Mouse (Mus musculus) skeletal muscle tissue, adult 2 months (tissue): Measurements from ENCODE around the gene Gfy.
A peak's percentile ranks its signal among the peaks of the same experiment; 100 is the strongest.

Experiments used
- DNase-seq: peaks from one replicate; pipeline ENCODE4 v3.0.0-alpha.2; 2012; ENCODE audit warnings: low read depth, low spot score

Gfy gene

DNA sequence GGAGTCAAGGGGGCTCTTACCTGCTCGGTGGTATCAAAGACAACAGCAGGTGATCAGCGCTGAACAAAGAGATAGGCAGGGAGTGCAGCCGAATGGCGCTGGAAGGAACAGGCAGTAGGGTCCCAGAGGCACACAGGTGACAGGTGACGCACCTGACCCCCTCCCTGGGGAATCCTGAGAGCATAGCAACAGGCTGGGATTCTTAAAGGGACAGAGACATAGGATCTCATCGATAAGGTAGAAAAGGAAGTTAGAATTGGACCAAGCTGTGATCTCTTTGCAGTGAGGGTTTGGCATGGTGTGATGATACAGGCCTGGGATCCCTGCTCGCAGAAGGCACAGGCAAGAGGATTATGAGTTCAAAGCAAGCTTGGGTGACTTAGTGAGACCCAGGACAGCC lies at the start of gene Gfy:
Gfy (minus strand) TSS at position 101 of the 400 bp plus-strand sequence.
- DNase-seq = no peak

- no peak for DNase-seq
Observed at GRCm38 (mm10) chr7:45229046-45229445, 49.7 kb upstream of the Gfy start.

GRCm38 (mm10) chr7:45228548-45228947 lies 49.2 kb upstream of the Gfy start:
- DNase-seq = no peak

DNA sequence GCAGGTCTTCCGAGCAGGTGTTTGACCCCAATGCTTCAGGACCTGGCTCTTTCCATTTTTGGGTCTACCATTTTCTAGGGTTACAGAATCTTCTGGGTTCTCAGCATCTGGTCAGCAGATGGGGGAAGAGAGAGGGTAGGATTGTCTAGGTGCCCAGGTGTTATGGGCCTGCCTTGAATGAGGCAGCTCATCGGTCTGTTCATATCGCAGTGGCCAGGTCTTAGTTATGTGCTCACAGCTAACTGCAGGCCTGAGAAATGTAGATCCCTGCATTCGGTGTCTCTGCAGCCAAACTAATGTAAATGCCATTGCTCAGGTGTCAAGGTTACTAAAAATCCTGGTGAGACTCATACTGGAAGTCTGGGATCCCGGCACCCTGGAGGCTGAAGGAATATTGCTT lies 47.1 kb upstream of the Gfy start:
- DNase-seq = no peak

DNA sequence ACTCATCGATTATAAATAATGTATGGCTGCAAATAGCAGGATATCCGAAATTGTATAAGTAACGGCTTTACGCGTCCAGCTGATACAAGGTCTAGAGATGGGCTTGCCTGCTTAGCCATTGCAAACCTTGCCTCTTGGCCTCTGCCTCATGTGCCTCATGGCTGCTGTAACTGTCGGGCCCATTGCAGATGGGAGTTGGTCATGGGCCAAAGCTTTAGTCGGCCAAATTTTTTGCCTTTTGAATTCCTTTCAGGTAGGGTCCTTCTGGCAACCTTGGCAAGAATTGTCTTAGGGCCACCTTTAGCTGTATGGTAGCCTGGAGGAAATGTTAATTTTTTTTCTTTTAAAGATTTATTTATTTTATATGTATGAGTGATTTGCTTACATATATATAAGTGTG lies 45.5 kb upstream of the Gfy start:
- DNase-seq = no peak

DNA sequence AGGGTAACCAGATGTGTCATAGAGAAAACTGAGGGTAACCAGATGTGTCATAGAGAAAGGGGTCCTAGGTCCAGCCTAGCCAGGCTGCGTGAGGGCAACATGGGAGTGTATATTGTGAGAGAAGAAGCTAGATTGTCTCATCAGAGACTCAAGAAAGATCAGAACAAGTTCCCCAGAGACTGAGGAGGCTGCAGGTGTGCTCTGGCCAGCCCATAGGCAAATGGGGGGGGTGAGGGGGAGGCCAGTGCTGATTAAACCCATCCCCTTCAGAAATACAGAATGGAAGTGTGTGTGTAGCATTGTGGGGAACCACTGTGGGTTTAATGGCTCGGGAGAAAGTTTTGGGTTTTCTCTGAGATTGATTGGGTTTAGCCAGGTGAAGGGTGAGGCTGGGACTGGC lies 42.3 kb upstream of the Gfy start:
- DNase-seq = no peak

DNA sequence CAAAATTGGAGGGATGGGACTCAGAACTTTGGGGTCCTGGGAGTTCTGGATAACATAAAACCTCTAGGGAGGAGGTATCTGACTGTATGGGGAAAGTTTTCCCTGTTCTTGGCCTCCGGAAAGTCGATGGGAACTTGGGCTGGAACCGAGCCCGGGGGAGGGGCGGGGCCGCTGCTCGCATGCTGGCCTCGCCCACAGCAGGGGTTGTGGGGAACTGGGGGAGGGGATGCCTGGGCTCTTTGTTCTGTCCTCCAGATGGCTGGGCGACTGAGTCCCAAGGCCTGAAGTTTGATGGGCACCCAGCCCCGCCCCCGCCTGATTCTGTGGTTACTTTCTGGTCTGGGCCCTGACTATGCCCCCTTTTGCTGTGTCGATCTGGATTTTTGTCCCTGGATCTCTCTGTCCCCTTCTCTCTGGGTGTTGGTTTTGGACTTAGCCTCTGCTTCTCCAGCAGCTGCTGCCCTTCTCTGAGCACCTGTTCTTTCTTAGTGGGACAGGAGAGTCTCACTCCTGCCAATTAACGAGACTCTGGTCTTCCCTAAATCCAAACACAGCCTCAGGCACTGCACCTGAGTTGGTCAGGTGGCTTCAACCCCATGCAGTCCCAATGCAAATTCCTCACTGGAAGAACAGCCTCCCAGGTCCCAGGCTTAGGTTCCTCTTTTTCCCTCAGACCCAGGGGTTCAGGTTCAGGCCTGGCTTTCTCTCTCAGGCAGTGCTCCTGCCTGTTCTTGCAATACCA lies 37.2 kb upstream of the Gfy start:
- no peak for DNase-seq

- DNase-seq = no peak
Observed at GRCm38 (mm10) chr7:45215673-45216441, 36.5 kb upstream of the Gfy start, which contains the start of gene Tead2. Gene Tead2, plus strand, starts transcription at chr7:45215753.

DNA sequence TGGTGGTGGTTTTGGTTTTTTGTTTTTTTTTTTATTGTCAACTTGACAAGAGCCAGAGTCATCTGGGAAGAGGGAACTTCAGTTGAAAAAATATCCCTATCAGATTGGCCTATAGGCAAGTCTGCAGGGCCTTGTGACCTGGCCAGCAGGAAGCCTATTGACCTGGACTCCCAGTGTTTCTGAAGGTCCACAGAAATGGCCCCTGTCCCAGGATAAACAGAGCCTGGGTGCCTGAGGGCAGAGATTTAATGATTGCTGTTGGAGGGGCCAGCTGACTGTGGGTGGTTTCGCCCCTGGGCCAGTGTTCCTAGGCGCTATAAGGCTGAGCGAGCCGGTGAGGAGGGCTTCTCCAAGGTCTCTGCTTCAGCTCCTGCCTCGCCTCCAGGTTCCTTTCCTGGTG lies 34.3 kb upstream of the Gfy start:
- DNase-seq = no peak

DNA sequence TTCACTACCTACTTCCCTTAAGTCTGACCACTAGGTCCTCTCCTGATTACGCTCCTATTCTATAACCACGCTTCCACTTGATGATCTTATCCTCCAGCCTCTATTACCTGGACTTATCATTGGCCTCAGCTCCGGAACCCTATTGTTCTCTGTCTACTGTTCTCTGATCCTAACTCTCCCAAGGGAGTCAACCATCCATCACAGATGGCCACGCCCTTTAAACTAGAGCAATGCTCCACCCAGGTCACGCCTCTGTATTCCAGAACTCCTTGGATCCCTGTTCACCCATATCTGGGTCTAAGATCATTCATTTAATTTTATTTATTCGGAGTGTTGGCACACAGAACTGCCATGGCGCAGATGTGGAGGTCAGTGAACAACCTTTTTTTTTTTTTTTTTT lies 33.0 kb upstream of the Gfy start:
- no peak for DNase-seq

DNA sequence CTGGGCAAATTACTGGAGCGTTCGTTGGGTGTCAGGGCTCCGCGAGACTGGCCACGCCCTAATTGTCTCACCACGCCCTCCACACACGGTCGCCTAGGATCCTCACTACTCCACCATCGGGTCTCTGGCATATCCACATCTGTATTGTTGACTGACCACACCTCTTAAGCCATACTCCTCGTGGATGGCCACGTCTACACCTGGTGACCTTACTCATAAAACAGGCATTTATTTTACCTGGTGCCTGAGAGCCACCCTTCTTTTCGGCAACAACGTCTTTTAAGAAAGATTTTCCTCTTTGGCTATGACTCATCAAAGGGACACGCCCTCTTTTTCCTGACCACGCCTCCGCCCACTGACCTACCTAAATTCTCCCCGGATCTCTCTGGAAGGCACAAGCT lies 32.5 kb upstream of the Gfy start, which contains the start of gene Dkkl1:
Dkkl1 (minus strand) TSS at position 297 of the 401 bp plus-strand sequence.
- DNase-seq = no peak

GRCm38 (mm10) chr7:45211070-45211469 lies 31.7 kb upstream of the Gfy start:
- no peak for DNase-seq

DNA sequence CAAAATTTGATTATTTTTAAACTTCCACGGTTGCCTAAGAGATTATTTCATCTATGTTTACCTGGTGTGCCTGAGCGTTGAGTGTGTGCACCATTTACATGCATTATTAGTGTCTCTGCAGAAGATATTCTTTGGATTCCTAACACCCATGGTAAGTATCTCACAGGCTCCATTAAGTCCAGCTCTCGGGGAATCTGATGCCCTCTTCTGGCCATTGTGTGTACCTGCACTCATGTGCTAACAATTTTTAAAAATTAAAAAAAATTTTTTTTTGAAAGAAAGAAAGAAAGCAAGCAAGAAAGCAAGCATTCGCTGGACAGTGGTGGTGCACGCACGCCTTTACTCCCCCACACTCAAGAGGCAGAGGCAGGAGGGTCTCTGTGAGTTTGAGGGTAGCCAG lies 28.9 kb upstream of the Gfy start:
- no peak for DNase-seq

GRCm38 (mm10) chr7:45204380-45205143 lies 25.2 kb upstream of the Gfy start, which contains the start of gene Ccdc155:
Gene Ccdc155, minus strand, starts transcription at chr7:45204892.
- DNase-seq = peak; percentile 91

GRCm38 (mm10) chr7:45202654-45203053 lies 23.3 kb upstream of the Gfy start:
- DNase-seq = no peak

DNA sequence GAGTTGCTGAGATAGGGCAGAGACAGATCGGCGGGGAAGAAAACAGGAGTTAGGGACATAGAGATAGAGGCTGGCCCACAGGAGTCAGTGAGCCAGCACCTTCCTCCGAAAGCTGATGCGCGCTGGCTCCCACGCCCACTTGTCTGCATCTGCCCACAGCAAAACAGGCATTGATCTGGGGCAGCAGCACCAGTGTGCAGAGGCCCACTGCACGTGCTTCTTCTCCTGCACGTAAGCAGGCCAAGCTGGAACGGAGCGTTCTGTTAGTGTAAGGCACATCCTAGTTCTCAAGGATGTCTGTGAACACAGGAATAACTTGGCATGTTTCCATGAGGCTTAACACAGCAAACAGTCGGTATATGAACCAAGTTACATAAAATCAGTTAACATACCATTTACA lies 19.6 kb upstream of the Gfy start:
- no peak for DNase-seq

DNA sequence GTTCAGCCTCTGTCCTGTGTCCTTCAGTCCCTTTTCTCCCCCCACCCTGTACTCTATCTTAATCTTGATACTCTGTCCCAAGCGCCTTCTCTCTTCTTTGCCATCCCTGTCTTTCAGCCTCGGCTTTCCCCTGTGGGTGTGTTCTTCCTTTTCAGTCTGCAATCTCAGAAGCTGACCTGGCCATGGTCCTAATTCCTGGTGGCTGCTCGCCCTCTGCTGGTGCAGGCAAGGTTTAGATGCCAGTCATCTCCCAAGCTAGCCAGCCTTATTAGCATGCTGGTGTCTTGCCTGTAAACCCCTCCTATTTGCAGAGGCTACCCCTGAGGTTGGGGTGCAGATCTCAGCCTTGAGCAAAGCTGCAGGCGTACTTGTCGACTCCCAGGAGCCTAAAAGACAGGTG lies 19.1 kb upstream of the Gfy start:
- DNase-seq = peak; percentile 70

- no peak for DNase-seq
Observed at GRCm38 (mm10) chr7:45196994-45197393, 17.6 kb upstream of the Gfy start.

- DNase-seq = no peak
Observed at GRCm38 (mm10) chr7:45196176-45196535, 16.8 kb upstream of the Gfy start.

GRCm38 (mm10) chr7:45195341-45196175 lies 16.2 kb upstream of the Gfy start:
- peak; percentile 67 for DNase-seq
